Mouse (Mus musculus): Measurements from ENCODE around the gene Rnf207. TPM values are rescaled to one million over a fixed set of nuclear protein-coding genes. Genes with fewer than 3 reads are reported as not detected.
A peak's percentile ranks its signal among the peaks of the same experiment; 100 is the strongest.

Gene Rnf207
- total RNA-seq, 1 experiment from 2014 or later: 0.35 TPM

- ATAC-seq (replicated peaks in 1 of 2; ENCODE audit: insufficient read depth in 1 of 2, low FRiP score in 2 of 2, low TSS enrichment in 1 of 2, low read depth in 1 of 2, poor library complexity in 2 of 2, severe bottlenecking in 2 of 2): no peak; a peak in 1 of 4 replicates
Measured at GRCm38 (mm10) chr4:152285505-152285904, 33.3 kb downstream of the Rnf207 start.

GRCm38 (mm10) chr4:152283186-152283950 is 35.4 kb downstream of the Rnf207 start:
- ATAC-seq (replicated peaks in 1 of 2; ENCODE audit: insufficient read depth in 1 of 2, low FRiP score in 2 of 2, low TSS enrichment in 1 of 2, low read depth in 1 of 2, poor library complexity in 2 of 2, severe bottlenecking in 2 of 2): peak; percentile 63 to 78

- no peak for ATAC-seq (replicated peaks in 1 of 2; ENCODE audit: insufficient read depth in 1 of 2, low FRiP score in 2 of 2, low TSS enrichment in 1 of 2, low read depth in 1 of 2, poor library complexity in 2 of 2, severe bottlenecking in 2 of 2)
Measured at GRCm38 (mm10) chr4:152282721-152283120, 36.1 kb downstream of the Rnf207 start.

GRCm38 (mm10) chr4:152281601-152282000 is 37.2 kb downstream of the Rnf207 start:
- ATAC-seq (replicated peaks in 1 of 2; ENCODE audit: insufficient read depth in 1 of 2, low FRiP score in 2 of 2, low TSS enrichment in 1 of 2, low read depth in 1 of 2, poor library complexity in 2 of 2, severe bottlenecking in 2 of 2): no peak

- ATAC-seq (replicated peaks in 1 of 2; ENCODE audit: insufficient read depth in 1 of 2, low FRiP score in 2 of 2, low TSS enrichment in 1 of 2, low read depth in 1 of 2, poor library complexity in 2 of 2, severe bottlenecking in 2 of 2): no peak
Measured at GRCm38 (mm10) chr4:152278986-152279385, 39.8 kb downstream of the Rnf207 start.

GRCm38 (mm10) chr4:152277916-152278315 is 40.9 kb downstream of the Rnf207 start:
- ATAC-seq (replicated peaks in 1 of 2; ENCODE audit: insufficient read depth in 1 of 2, low FRiP score in 2 of 2, low TSS enrichment in 1 of 2, low read depth in 1 of 2, poor library complexity in 2 of 2, severe bottlenecking in 2 of 2): no peak

- ATAC-seq (replicated peaks in 1 of 2; ENCODE audit: insufficient read depth in 1 of 2, low FRiP score in 2 of 2, low TSS enrichment in 1 of 2, low read depth in 1 of 2, poor library complexity in 2 of 2, severe bottlenecking in 2 of 2): no peak
Measured at GRCm38 (mm10) chr4:152276389-152277347, 42.1 kb downstream of the Rnf207 start.

GRCm38 (mm10) chr4:152274681-152275131 is 44.1 kb downstream of the Rnf207 start:
- peak; percentile 48 to 60 for ATAC-seq (replicated peaks in 1 of 2; ENCODE audit: insufficient read depth in 1 of 2, low FRiP score in 2 of 2, low TSS enrichment in 1 of 2, low read depth in 1 of 2, poor library complexity in 2 of 2, severe bottlenecking in 2 of 2)

GRCm38 (mm10) chr4:152273621-152274236 is 45.1 kb downstream of the Rnf207 start, which contains the start of gene Gpr153:
Gene Gpr153 (plus strand): TSS chr4:152274232.
- no peak for ATAC-seq (replicated peaks in 1 of 2; ENCODE audit: insufficient read depth in 1 of 2, low FRiP score in 2 of 2, low TSS enrichment in 1 of 2, low read depth in 1 of 2, poor library complexity in 2 of 2, severe bottlenecking in 2 of 2)

- ATAC-seq (replicated peaks in 1 of 2; ENCODE audit: insufficient read depth in 1 of 2, low FRiP score in 2 of 2, low TSS enrichment in 1 of 2, low read depth in 1 of 2, poor library complexity in 2 of 2, severe bottlenecking in 2 of 2): no peak
Measured at GRCm38 (mm10) chr4:152273191-152273590, 45.6 kb downstream of the Rnf207 start.

GRCm38 (mm10) chr4:152272449-152273049 is 46.2 kb downstream of the Rnf207 start:
- no peak for ATAC-seq (replicated peaks in 1 of 2; ENCODE audit: insufficient read depth in 1 of 2, low FRiP score in 2 of 2, low TSS enrichment in 1 of 2, low read depth in 1 of 2, poor library complexity in 2 of 2, severe bottlenecking in 2 of 2)

- ATAC-seq (replicated peaks in 1 of 2; ENCODE audit: insufficient read depth in 1 of 2, low FRiP score in 2 of 2, low TSS enrichment in 1 of 2, low read depth in 1 of 2, poor library complexity in 2 of 2, severe bottlenecking in 2 of 2): no peak
Measured at GRCm38 (mm10) chr4:152272006-152272405, 46.8 kb downstream of the Rnf207 start.

GRCm38 (mm10) chr4:152271334-152271733 is 47.5 kb downstream of the Rnf207 start:
- no peak for ATAC-seq (replicated peaks in 1 of 2; ENCODE audit: insufficient read depth in 1 of 2, low FRiP score in 2 of 2, low TSS enrichment in 1 of 2, low read depth in 1 of 2, poor library complexity in 2 of 2, severe bottlenecking in 2 of 2)

GRCm38 (mm10) chr4:152270599-152270998 is 48.2 kb downstream of the Rnf207 start:
- ATAC-seq (replicated peaks in 1 of 2; ENCODE audit: insufficient read depth in 1 of 2, low FRiP score in 2 of 2, low TSS enrichment in 1 of 2, low read depth in 1 of 2, poor library complexity in 2 of 2, severe bottlenecking in 2 of 2): no peak

- ATAC-seq (replicated peaks in 1 of 2; ENCODE audit: insufficient read depth in 1 of 2, low FRiP score in 2 of 2, low TSS enrichment in 1 of 2, low read depth in 1 of 2, poor library complexity in 2 of 2, severe bottlenecking in 2 of 2): no peak
Measured at GRCm38 (mm10) chr4:152269967-152270366, 48.8 kb downstream of the Rnf207 start.

GRCm38 (mm10) chr4:152267748-152268369 is 50.9 kb downstream of the Rnf207 start:
- no peak for ATAC-seq (replicated peaks in 1 of 2; ENCODE audit: insufficient read depth in 1 of 2, low FRiP score in 2 of 2, low TSS enrichment in 1 of 2, low read depth in 1 of 2, poor library complexity in 2 of 2, severe bottlenecking in 2 of 2)
